Mouse (Mus musculus) lung, embryonic 16.5 days (tissue): ENCODE results near the gene Mptx2. TPM values are rescaled to one million over a fixed set of nuclear protein-coding genes. Genes with fewer than 3 reads are reported as not detected.
"Not testable (repeated sequence)": the region's sequence is repeated elsewhere in the genome, so short reads cannot be mapped to it uniquely, and the experiment has no call there.

ENCODE experiments used
- ATAC-seq: fragments of 200-750 bp; cut with Nextera tagmentation; 2 replicates; pipeline ENCODE4 v1.8.0; 2017; ENCODE audit warnings: low read depth, mild to moderate bottlenecking, moderate library complexity
- H3K27ac ChIP-seq: fragments of 300-500 bp; sonication (generic); 2 replicates; pipeline ENCODE4 v1.5.1; 2014; ENCODE audit warnings: mild to moderate bottlenecking, control low read depth, low read length
- H3K27me3 ChIP-seq: fragments of 300-500 bp; sonication (generic); 2 replicates; pipeline ENCODE4 v1.6.1; 2014; ENCODE audit warnings: low read depth, low read length, mixed read lengths; ENCODE audit not compliant: control insufficient read depth, insufficient read depth
- H3K36me3 ChIP-seq: fragments of 300-500 bp; sonication (generic); 2 replicates; pipeline ENCODE4 v1.6.1; 2014; ENCODE audit warnings: low read length; ENCODE audit not compliant: control insufficient read depth, insufficient read depth
- H3K4me1 ChIP-seq: fragments of 300-500 bp; sonication (generic); replicated peaks from 2 replicates; pipeline ENCODE4 v1.6.1; 2014; ENCODE audit warnings: low read length, mixed read lengths; ENCODE audit not compliant: control insufficient read depth, insufficient read depth
- H3K4me2 ChIP-seq: fragments of 300-500 bp; sonication (generic); 2 replicates; pipeline ENCODE4 v1.6.1; 2014; ENCODE audit warnings: low read depth, low read length, control low read depth
- H3K4me3 ChIP-seq: fragments of 300-500 bp; sonication (generic); 2 replicates; pipeline ENCODE4 v1.5.1; 2014; ENCODE audit warnings: mild to moderate bottlenecking, low read length, control low read depth
- H3K9ac ChIP-seq: fragments of 300-500 bp; sonication (generic); 2 replicates; pipeline ENCODE4 v1.6.1; 2014; ENCODE audit warnings: low read length, control low read depth
- H3K9me3 ChIP-seq: fragments of 300-500 bp; sonication (generic); 2 replicates; pipeline ENCODE4 v1.6.1; 2016; ENCODE audit warnings: low read length; ENCODE audit not compliant: control insufficient read depth
- WGBS: fragments of 180-500 bp; shearing (Covaris S2); extraction: QIAGEN DNeasy Blood & Tissue Kit; methylation state at CpG from one replicate; pipeline ENCODE4 v1.1.7; 2014; 5-methylcytosine and 5-hydroxymethylcytosine counted together
- polyA plus RNA-seq: library from polyadenylated mRNA; unstranded; fragments of >200 nt; fragmentation: Nextera tagmentation; extraction: Ambion mirVana; gene quantifications from 2 replicates; pipeline ENCODE4 v1.2.1, GENCODE M21; 2015

The Mptx2 gene
- polyA plus RNA-seq, 1 experiment from 2014 or later: not detected

- not testable (repeated sequence) for H3K4me3 ChIP-seq, H3K9ac ChIP-seq, ATAC-seq, H3K36me3 ChIP-seq, H3K27me3 ChIP-seq, H3K9me3 ChIP-seq, H3K4me2 ChIP-seq, H3K4me1 ChIP-seq, H3K27ac ChIP-seq
- WGBS: 56% methylated on average over 7 of the region's 7 CpGs
Observed at GRCm38 (mm10) chr1:173313535-173314050, 36.0 kb upstream of the Mptx2 start.

DNA sequence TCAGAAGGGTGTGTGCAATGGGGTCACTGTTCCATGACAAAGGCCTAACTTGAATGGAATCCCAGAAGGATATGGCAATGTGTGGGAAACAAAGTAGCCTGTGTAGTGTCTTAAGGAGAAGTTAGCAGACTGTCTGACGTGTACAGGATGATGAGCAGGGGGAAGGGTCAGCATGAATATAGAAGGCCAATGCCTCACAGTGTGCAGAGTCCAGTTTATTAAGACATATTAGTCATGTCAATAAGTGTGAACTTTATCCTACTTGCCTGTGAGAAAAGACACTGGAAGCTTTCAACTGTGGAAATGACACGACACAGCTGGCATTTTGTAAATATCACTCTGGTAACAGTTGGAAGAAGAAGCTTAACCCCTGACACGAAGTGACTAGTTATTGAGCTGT lies 25.2 kb upstream of the Mptx2 start:
- H3K27me3 ChIP-seq, ATAC-seq, H3K4me3 ChIP-seq: not testable (repeated sequence)

GRCm38 (mm10) chr1:173265701-173266100 lies 11.9 kb downstream of the Mptx2 start, which contains the start of gene Olfr418:
Olfr418 (plus strand) TSS chr1:173266001.
- ATAC-seq: no peak

More for the DNA sequence above, 25.2 kb upstream of the Mptx2 start:
- not testable (repeated sequence) for H3K27ac ChIP-seq, H3K4me1 ChIP-seq, H3K9me3 ChIP-seq, H3K4me2 ChIP-seq, H3K9ac ChIP-seq, H3K36me3 ChIP-seq
- 31% methylated on average over 3 of the region's 3 CpGs for WGBS

GRCm38 (mm10) chr1:173249888-173250287 lies 27.7 kb downstream of the Mptx2 start:
- H3K9me3 ChIP-seq: no peaks in the 10 kb centered on the region
- 87% methylated on average over 3 of the region's 3 CpGs for WGBS
- H3K4me2 ChIP-seq: no peak overlapping the region
- no peak overlapping the region for H3K4me3 ChIP-seq
- no peaks in the 10 kb centered on the region for H3K4me1 ChIP-seq
- ATAC-seq: no peak
- no peak overlapping the region for H3K27ac ChIP-seq
- H3K9ac ChIP-seq: no peak overlapping the region
- H3K36me3 ChIP-seq: no peaks in the 10 kb centered on the region
- no peaks in the 10 kb centered on the region for H3K27me3 ChIP-seq

More at GRCm38 (mm10) chr1:173265701-173266100, 11.9 kb downstream of the Mptx2 start, which contains the start of gene Olfr418:
- Histone ChIP-seq H3K4me3 (no peak within 1 kb of the TSS), H3K36me3 (no peaks in the 10 kb centered on the region), H3K4me2 (no peak within 1 kb of the TSS), H3K27me3 (no peaks in the 10 kb centered on the region), H3K9me3 (no peaks in the 10 kb centered on the region), H3K9ac (no peak within 1 kb of the TSS), H3K27ac (no peak within 1 kb of the TSS), H3K4me1 (no peaks in the 10 kb centered on the region)

DNA sequence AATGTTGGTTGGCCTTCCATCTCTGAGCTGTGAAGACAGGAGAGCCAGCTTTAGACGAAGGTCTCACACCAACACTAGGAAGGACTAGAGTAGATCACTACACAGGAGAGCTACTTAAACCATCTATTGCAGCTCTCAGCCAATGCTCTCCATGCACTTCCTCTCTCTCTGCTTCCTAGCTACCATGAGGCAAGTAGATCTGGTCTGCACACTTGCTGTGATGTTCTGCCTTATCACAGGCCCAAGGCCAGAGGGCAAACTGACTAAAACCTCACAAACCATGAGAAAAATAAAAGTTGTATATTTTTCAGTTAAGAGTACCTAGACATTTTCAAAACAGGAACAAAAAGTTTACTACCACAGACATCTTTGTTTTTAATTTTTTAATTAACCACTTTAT lies 40.6 kb downstream of the Mptx2 start:
- WGBS: 73% methylated on average over 1 of the region's 1 CpGs
- not testable (repeated sequence) for H3K4me2 ChIP-seq, H3K27me3 ChIP-seq, H3K4me1 ChIP-seq, H3K27ac ChIP-seq, H3K4me3 ChIP-seq, H3K9ac ChIP-seq, H3K36me3 ChIP-seq, ATAC-seq, H3K9me3 ChIP-seq

GRCm38 (mm10) chr1:173227081-173227480 lies 50.5 kb downstream of the Mptx2 start, which contains the start of gene Fcer1a:
Fcer1a (minus strand) TSS chr1:173227214.
- Histone ChIP-seq H3K4me2 (no peak within 1 kb of the TSS), H3K4me3 (no peak within 1 kb of the TSS), H3K36me3 (no peaks in the 10 kb centered on the region), H3K9ac (no peak within 1 kb of the TSS), H3K9me3 (no peaks in the 10 kb centered on the region), H3K27me3 (no peaks in the 10 kb centered on the region), H3K27ac (no peak within 1 kb of the TSS), H3K4me1 (no peaks in the 10 kb centered on the region)
- no peak for ATAC-seq
- 64% methylated on average over 2 of the region's 2 CpGs for WGBS

Other genes starting within 250 kb of the Mptx2 start
- gene Olfr1408, start 140.4 kb downstream of the Mptx2 start, polyA plus RNA-seq: not detected in 2 replicates
- gene Olfr1406, start 87.1 kb downstream of the Mptx2 start, polyA plus RNA-seq: not detected in 2 replicates
- gene Olfr218, start 80.0 kb downstream of the Mptx2 start, polyA plus RNA-seq: not detected in 2 replicates
- gene Olfr1404, start 65.4 kb downstream of the Mptx2 start, polyA plus RNA-seq: not detected in 2 replicates
- 0.21 TPM in 1 of 2 replicates, not detected in the other for gene Fcer1a, start 50.6 kb downstream of the Mptx2 start, polyA plus RNA-seq
- not detected in 2 replicates for gene Olfr418, start 11.8 kb downstream of the Mptx2 start, polyA plus RNA-seq
- 0.21 and 0.73 TPM in 2 replicates for gene Ackr1, start 56.0 kb upstream of the Mptx2 start, polyA plus RNA-seq
- 1.3 and 2.6 TPM in 2 replicates for gene Aim2, start 73.1 kb upstream of the Mptx2 start, polyA plus RNA-seq
- gene Cadm3, start 89.9 kb upstream of the Mptx2 start, polyA plus RNA-seq: 0.87 and 0.94 TPM in 2 replicates
- 0.08 and 0.21 TPM in 2 replicates for gene Ifi206, start 213.3 kb upstream of the Mptx2 start, polyA plus RNA-seq